Mouse (Mus musculus): ENCODE measurements around the gene Klri1.
"Not testable (repeated sequence)": the region's sequence is repeated elsewhere in the genome, so short reads cannot be mapped to it uniquely, and the experiment has no call there.

DNA sequence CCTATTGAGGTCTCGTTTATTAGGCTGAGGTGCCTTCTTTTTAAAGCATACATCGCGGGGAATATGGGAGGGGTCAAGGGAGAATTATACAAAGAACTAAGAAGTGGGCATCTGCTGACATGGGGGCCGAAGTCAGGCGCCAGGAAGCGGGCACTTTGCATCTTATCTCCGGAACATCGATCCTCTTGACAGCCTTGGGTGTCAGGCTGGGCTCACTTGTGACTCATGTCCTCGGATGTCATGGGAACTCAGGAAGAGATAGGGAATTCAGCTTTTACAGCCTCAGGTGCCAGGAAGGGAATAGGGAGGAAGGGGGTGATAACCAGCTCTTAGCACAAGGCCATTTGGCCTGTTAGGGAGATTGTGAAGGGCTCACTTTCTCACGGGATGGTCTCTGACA is 25.5 kb downstream of the Klri1 start:
- not testable (repeated sequence) for TF ChIP-seq CTCF, EP300 (IDR thresholded peaks at IDR 0.05)

All from lung, postnatal 0 days (tissue).